Mouse (Mus musculus) kidney, embryonic 14.5 days (tissue): Measurements from ENCODE around the gene Nfyc. TPM values are rescaled to one million over a fixed set of nuclear protein-coding genes. Genes with fewer than 3 reads are reported as not detected.

Source experiments
- ATAC-seq: fragments of 200-750 bp; cut with Nextera tagmentation; 2 replicates; pipeline ENCODE4 v1.8.0; 2017; ENCODE audit warnings: moderate number of reproducible peaks, mild to moderate bottlenecking, moderate TSS enrichment, moderate library complexity; ENCODE audit not compliant: low FRiP score, low TSS enrichment
- H3K27ac ChIP-seq: fragments of 300-500 bp; sonication (generic); 2 replicates; pipeline ENCODE4 v1.5.1; 2014; ENCODE audit warnings: low read depth, mild to moderate bottlenecking, low read length, moderate library complexity, mixed read lengths
- H3K27me3 ChIP-seq: fragments of 300-500 bp; sonication (generic); 2 replicates; pipeline ENCODE4 v1.6.1; 2014; ENCODE audit warnings: mild to moderate bottlenecking, low read length; ENCODE audit not compliant: control insufficient read depth, insufficient read depth
- H3K36me3 ChIP-seq: fragments of 300-500 bp; sonication (generic); 2 replicates; pipeline ENCODE4 v1.6.1; 2014; ENCODE audit warnings: low read length, mixed read lengths; ENCODE audit not compliant: control insufficient read depth, insufficient read depth
- H3K4me1 ChIP-seq: fragments of 300-500 bp; sonication (generic); 2 replicates; pipeline ENCODE4 v1.6.1; 2014; ENCODE audit warnings: low read length, mixed read lengths; ENCODE audit not compliant: control insufficient read depth, insufficient read depth
- H3K4me2 ChIP-seq: fragments of 300-500 bp; sonication (generic); replicated peaks from 2 replicates; pipeline ENCODE4 v1.6.1; 2014; ENCODE audit warnings: low read depth, mild to moderate bottlenecking, low read length
- H3K4me3 ChIP-seq: fragments of 300-500 bp; sonication (generic); 2 replicates; pipeline ENCODE4 v1.5.1; 2014; ENCODE audit warnings: mild to moderate bottlenecking, low read length
- H3K9ac ChIP-seq: fragments of 300-500 bp; sonication (generic); 2 replicates; pipeline ENCODE4 v1.6.1; 2014; ENCODE audit warnings: low read depth, mild to moderate bottlenecking, low read length, moderate library complexity
- H3K9me3 ChIP-seq: fragments of 300-500 bp; sonication (generic); 2 replicates; pipeline ENCODE4 v1.6.1; 2016; ENCODE audit warnings: low read length; ENCODE audit not compliant: control insufficient read depth
- WGBS: fragments of 180-500 bp; shearing (Covaris S2); extraction: QIAGEN DNeasy Blood & Tissue Kit; methylation state at CpG from one replicate; pipeline ENCODE4 v1.1.7; 2014; 5-methylcytosine and 5-hydroxymethylcytosine counted together
- polyA plus RNA-seq: library from polyadenylated mRNA; unstranded; fragments of >200 nt; fragmentation: Nextera tagmentation; extraction: Ambion mirVana; gene quantifications from 2 replicates; pipeline ENCODE4 v1.2.1, GENCODE M21; 2014

Gene Nfyc
- polyA plus RNA-seq, 1 experiment from 2014 or later: 133 TPM

- no peaks in the 10 kb centered on the region for H3K9me3 ChIP-seq
- no peaks in the 10 kb centered on the region for H3K4me1 ChIP-seq
- H3K4me3 ChIP-seq: no peak overlapping the region
- H3K27me3 ChIP-seq: no peaks in the 10 kb centered on the region
- no peak overlapping the region for H3K27ac ChIP-seq
- no peak overlapping the region for H3K9ac ChIP-seq
- no peak overlapping the region for H3K4me2 ChIP-seq
- WGBS: 56% methylated on average over 3 of the region's 3 CpGs
- H3K36me3 ChIP-seq: peaks cover 4% of the 10 kb centered on the region
- ATAC-seq: no peak
Measured at GRCm38 (mm10) chr4:120800691-120801090, 30.7 kb downstream of the Nfyc start.

- ATAC-seq: no peak
- H3K4me3 ChIP-seq: no peak overlapping the region
- WGBS: 61% methylated on average over 2 of the region's 2 CpGs
- no peaks in the 10 kb centered on the region for H3K4me1 ChIP-seq
- no peak overlapping the region for H3K4me2 ChIP-seq
- H3K36me3 ChIP-seq: peaks cover 4% of the 10 kb centered on the region
- H3K27me3 ChIP-seq: no peaks in the 10 kb centered on the region
- H3K27ac ChIP-seq: no peak overlapping the region
- no peak overlapping the region for H3K9ac ChIP-seq
- H3K9me3 ChIP-seq: no peaks in the 10 kb centered on the region
Measured at GRCm38 (mm10) chr4:120799680-120800166, 31.6 kb downstream of the Nfyc start.

- H3K27me3 ChIP-seq: no peaks in the 10 kb centered on the region
- ATAC-seq: peak; percentile 71; the same call in 1 of the 2 replicates
- H3K36me3 ChIP-seq: no peaks in the 10 kb centered on the region
- 82% methylated on average over 4 of the region's 5 CpGs for WGBS
- no peak overlapping the region for H3K4me3 ChIP-seq
- no peak overlapping the region for H3K27ac ChIP-seq
- no peak overlapping the region for H3K4me2 ChIP-seq
- no peak overlapping the region for H3K9ac ChIP-seq
- no peaks in the 10 kb centered on the region for H3K4me1 ChIP-seq
- H3K9me3 ChIP-seq: no peaks in the 10 kb centered on the region
Measured at GRCm38 (mm10) chr4:120797985-120798725, 33.2 kb downstream of the Nfyc start.

GRCm38 (mm10) chr4:120796687-120797086 is 34.7 kb downstream of the Nfyc start:
- no peaks in the 10 kb centered on the region for H3K36me3 ChIP-seq
- H3K9ac ChIP-seq: no peak overlapping the region
- no peak overlapping the region for H3K4me3 ChIP-seq
- H3K4me1 ChIP-seq: no peaks in the 10 kb centered on the region
- H3K27ac ChIP-seq: no peak overlapping the region
- 79% methylated on average over 2 of the region's 2 CpGs for WGBS
- H3K4me2 ChIP-seq: no peak overlapping the region
- ATAC-seq: no peak
- no peaks in the 10 kb centered on the region for H3K27me3 ChIP-seq
- H3K9me3 ChIP-seq: no peaks in the 10 kb centered on the region

DNA sequence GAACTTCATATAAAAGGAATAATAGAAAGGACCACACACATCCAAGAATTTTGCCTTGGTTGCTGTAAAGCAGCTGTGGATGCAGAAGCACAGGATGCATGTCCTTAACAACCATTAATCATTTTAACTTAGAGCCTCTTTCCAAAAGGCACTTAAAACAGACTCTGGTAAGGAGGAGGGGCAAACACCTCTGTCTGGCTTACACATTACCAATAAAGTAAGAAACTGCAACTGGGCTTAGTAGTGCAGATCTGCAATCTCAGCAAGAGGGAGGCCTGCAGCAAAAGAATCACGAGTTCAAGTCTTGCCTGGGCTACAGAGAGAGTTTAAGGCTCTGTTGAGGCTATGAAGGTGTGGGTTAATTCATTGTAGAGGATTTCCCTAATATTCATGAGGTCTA is 35.7 kb downstream of the Nfyc start:
- WGBS: 77% methylated on average over 1 of the region's 1 CpGs
- Histone ChIP-seq H3K9me3 (no peaks in the 10 kb centered on the region), H3K27ac (no peak overlapping the region), H3K4me1 (no peaks in the 10 kb centered on the region), H3K4me3 (no peak overlapping the region), H3K27me3 (no peaks in the 10 kb centered on the region), H3K9ac (no peak overlapping the region), H3K4me2 (no peak overlapping the region), H3K36me3 (peaks cover 2% of the 10 kb centered on the region; the same call in 1 of the 2 replicates)
- ATAC-seq: no peak

GRCm38 (mm10) chr4:120792918-120793317 is 38.5 kb downstream of the Nfyc start:
- no peak overlapping the region for H3K27ac ChIP-seq
- H3K4me2 ChIP-seq: no peak overlapping the region
- no peaks in the 10 kb centered on the region for H3K4me1 ChIP-seq
- no peaks in the 10 kb centered on the region for H3K9me3 ChIP-seq
- no peaks in the 10 kb centered on the region for H3K27me3 ChIP-seq
- H3K36me3 ChIP-seq: peaks cover 29% of the 10 kb centered on the region
- 91% methylated on average over 2 of the region's 2 CpGs for WGBS
- no peak overlapping the region for H3K9ac ChIP-seq
- no peak for ATAC-seq
- H3K4me3 ChIP-seq: no peak overlapping the region

GRCm38 (mm10) chr4:120790027-120790426 is 41.3 kb downstream of the Nfyc start:
- H3K4me3 ChIP-seq: no peak overlapping the region
- H3K9ac ChIP-seq: no peak overlapping the region
- no peak overlapping the region for H3K4me2 ChIP-seq
- H3K4me1 ChIP-seq: no peaks in the 10 kb centered on the region
- H3K27ac ChIP-seq: no peak overlapping the region
- H3K9me3 ChIP-seq: no peaks in the 10 kb centered on the region
- no peaks in the 10 kb centered on the region for H3K27me3 ChIP-seq
- peaks cover 57% of the 10 kb centered on the region for H3K36me3 ChIP-seq
- WGBS: 89% methylated on average over 4 of the region's 4 CpGs
- no peak for ATAC-seq

DNA sequence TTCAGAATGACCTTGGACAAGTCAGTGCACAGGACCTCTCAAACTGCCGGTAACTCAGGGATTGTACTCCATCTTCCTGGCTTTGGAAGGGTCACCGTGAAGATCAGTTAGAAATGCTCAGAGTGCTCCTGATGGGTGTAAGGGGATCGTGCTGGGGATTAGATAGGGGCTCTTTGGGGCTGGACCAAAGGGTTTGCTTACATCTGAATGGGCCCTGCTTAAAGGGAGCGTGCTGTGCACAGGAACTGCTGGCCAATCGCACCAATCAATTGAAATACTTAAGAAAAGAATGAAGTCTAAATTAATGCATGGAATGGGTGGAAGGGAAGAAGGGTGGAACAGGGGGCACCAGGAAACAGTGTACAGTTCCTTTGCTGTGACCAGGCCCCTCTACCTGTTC is 75.6 kb downstream of the Nfyc start:
- Histone ChIP-seq H3K27me3 (no peaks in the 10 kb centered on the region), H3K9ac (no peak overlapping the region), H3K4me3 (no peak overlapping the region), H3K27ac (no peak overlapping the region), H3K36me3 (peaks cover 38% of the 10 kb centered on the region), H3K4me2 (no peak overlapping the region), H3K4me1 (no peaks in the 10 kb centered on the region), H3K9me3 (no peaks in the 10 kb centered on the region)
- no peak for ATAC-seq
- 64% methylated on average over 5 of the region's 5 CpGs for WGBS

GRCm38 (mm10) chr4:120755299-120755698 is 76.1 kb downstream of the Nfyc start:
- 7% methylated on average over 1 of the region's 1 CpGs for WGBS
- peak; percentile 58; the same call in 1 of the 2 replicates for ATAC-seq

More at GRCm38 (mm10) chr4:120755299-120755698, 76.1 kb downstream of the Nfyc start:
- Histone ChIP-seq H3K4me1 (no peaks in the 10 kb centered on the region), H3K36me3 (peaks cover 33% of the 10 kb centered on the region), H3K4me2 (no peak overlapping the region), H3K9ac (no peak overlapping the region), H3K4me3 (no peak overlapping the region), H3K27me3 (no peaks in the 10 kb centered on the region), H3K9me3 (no peaks in the 10 kb centered on the region), H3K27ac (no peak overlapping the region)
